Mouse (Mus musculus) C2C12 (cell line): ENCODE data around the gene Kcnmb1.

Experiments used
- CEBPB ChIP-seq: IDR thresholded peaks from one replicate; pipeline ENCODE4 v1.6.1; 2011; ENCODE audit warnings: low read depth, mild to moderate bottlenecking, control low read depth, moderate library complexity
- CTCF ChIP-seq: IDR thresholded peaks from one replicate; pipeline ENCODE4 v1.5.1; 2011; ENCODE audit not compliant: control insufficient read depth, insufficient read depth, insufficient read length
- MAX ChIP-seq: IDR thresholded peaks from one replicate; pipeline ENCODE4 v1.6.1; 2011; ENCODE audit warnings: mild to moderate bottlenecking, control low read depth
- MYOD1 ChIP-seq: IDR thresholded peaks from one replicate; pipeline ENCODE4 v1.6.1; 2011; ENCODE audit warnings: low read depth; ENCODE audit not compliant: control insufficient read depth, insufficient read length
- MYOG ChIP-seq: IDR thresholded peaks from one replicate; pipeline ENCODE4 v1.6.1; 2011; ENCODE audit not compliant: control insufficient read depth, insufficient read length; ENCODE audit errors: extremely low read depth
- USF1 ChIP-seq: IDR thresholded peaks from one replicate; pipeline ENCODE4 v1.6.1; 2011; ENCODE audit warnings: low read depth, mild to moderate bottlenecking, control low read depth, moderate library complexity

GRCm38 (mm10) chr11:33926551-33926950 lies 36.3 kb upstream of the Kcnmb1 start:
- no peak for TF ChIP-seq MYOG
- TF ChIP-seq CTCF = no peak
- TF ChIP-seq USF1 = no peak
- no peak for TF ChIP-seq CEBPB
- TF ChIP-seq MAX = no peak
- TF ChIP-seq MYOD1 = no peak
